Mouse (Mus musculus): ENCODE results near the gene Zfhx3. TPM values are rescaled to one million over a fixed set of nuclear protein-coding genes. Genes with fewer than 3 reads are reported as not detected.

The Zfhx3 gene
- total and polyA plus RNA-seq, 3 experiments, result 0.11 to 0.30 TPM; not detected in 1

DNA sequence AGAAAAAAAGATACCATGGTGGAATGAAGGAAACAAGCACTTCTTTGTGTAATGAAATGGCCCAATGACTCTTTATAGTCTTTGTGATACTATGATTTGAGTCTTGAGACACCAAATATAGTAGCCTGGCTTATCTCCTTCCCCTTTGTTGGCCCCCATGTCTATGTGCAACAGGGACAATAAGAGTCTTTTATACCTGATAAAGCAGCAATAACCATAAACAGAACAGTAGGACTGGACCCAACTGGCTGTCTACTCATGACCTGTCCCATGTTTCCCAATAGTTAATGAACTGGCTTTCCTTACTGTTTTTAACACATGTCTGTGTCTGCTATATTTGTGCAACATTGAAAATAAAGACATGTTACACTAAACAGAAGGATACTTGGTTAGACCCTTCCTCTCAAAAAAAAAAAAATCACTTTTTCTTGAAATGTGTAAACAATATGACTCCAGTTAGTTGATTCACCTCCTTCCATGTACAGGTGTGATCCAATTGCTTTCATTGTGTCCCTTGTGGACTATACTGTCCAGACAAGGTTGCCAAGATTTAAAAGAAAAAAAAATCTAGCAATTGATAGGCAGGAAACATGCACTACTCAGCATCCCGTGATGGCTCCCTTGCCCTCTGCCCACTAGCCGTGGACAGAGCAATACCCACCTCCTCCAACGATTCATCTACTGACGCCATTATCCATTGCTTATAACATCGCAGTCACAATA, 631.0 kb downstream of the Zfhx3 start:
- H3K4me3 ChIP-seq (ENCODE audit: low read depth, low read length), result no peak overlapping the region
- TF ChIP-seq POLR2AphosphoS5 (IDR thresholded peaks at IDR 0.05; ENCODE audit: insufficient replicate concordance, low read depth, low read length) (no peak), GATA2 (IDR thresholded peaks at IDR 0.05; ENCODE audit: borderline replicate concordance, low read depth, low read length) (no peak), CTCF (IDR thresholded peaks at IDR 0.05; ENCODE audit: low read depth, low read length) (no peak), TAL1 (conservative IDR thresholded peaks at IDR 0.05; ENCODE audit: low read depth, low read length) (no peak), GATA1 (IDR thresholded peaks at IDR 0.05; ENCODE audit: borderline replicate concordance, low read length) (no peak)
- peaks cover 55% of the 10 kb centered on the region for H3K9me3 ChIP-seq (replicated peaks)
- DNase-seq (ENCODE audit: low spot score), result no peak
- no peaks in the 10 kb centered on the region for H3K27me3 ChIP-seq (ENCODE audit: insufficient read depth, low read length)
- no peaks in the 10 kb centered on the region for H3K4me1 ChIP-seq (ENCODE audit: insufficient read depth, low read depth, low read length)
- no peaks in the 10 kb centered on the region for H3K36me3 ChIP-seq (replicated peaks)
- no peak for ATAC-seq (ENCODE audit: extremely low read depth, insufficient number of reproducible peaks, low FRiP score, poor library complexity, severe bottlenecking)

DNA sequence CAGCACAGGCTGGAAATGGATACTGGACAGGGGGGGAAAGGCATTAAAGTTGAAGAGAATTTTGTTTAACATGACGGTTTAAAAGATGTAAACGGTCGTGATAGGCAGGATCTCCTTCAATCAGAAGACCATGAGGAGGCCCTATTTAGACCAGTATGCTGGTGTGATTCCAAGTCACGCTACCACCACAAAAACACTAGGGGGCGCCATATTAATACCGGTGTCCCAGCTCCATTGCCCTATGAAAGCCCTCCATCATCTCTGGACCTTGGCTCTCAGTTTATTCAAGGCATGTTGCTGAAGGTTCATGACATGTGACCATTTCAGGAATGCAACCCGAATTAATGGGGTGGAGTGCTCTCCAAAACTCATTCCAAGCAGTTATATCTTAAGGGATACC, 631.7 kb downstream of the Zfhx3 start:
- DNase-seq (ENCODE audit: low spot score) (no peak), ATAC-seq (ENCODE audit: extremely low read depth, insufficient number of reproducible peaks, low FRiP score, poor library complexity, severe bottlenecking) (no peak)
- H3K4me3 ChIP-seq (ENCODE audit: low read depth, low read length), result no peak overlapping the region

DNA sequence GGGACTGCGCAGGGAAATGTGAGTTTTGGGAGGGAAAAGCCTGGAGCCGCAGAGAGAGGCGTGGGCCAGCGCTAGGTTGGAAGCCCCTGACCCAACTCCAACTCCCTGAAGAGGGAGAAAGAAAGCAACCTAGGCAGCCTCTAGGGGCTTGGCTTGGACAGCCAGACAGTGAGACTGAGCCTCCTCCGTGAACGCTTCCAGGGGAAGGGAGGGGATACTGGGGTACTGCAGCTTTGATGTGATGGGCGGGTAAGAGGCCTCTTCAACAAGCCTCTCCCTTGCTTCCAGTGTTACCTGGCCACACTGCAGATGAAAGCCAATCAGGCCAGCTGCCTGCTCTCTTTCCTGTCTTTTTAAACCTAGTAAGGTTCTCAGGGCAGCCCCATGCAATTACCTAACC, 635.1 kb downstream of the Zfhx3 start:
- Histone ChIP-seq H3K36me3 (replicated peaks) (no peaks in the 10 kb centered on the region), H3K4me1 (ENCODE audit: insufficient read depth, low read depth, low read length) (no peaks in the 10 kb centered on the region), H3K27me3 (ENCODE audit: insufficient read depth, low read length) (no peaks in the 10 kb centered on the region), H3K9me3 (replicated peaks) (peaks cover 65% of the 10 kb centered on the region), H3K4me3 (ENCODE audit: low read depth, low read length) (no peak overlapping the region)
- ATAC-seq (ENCODE audit: extremely low read depth, insufficient number of reproducible peaks, low FRiP score, poor library complexity, severe bottlenecking) (no peak), DNase-seq (ENCODE audit: low spot score) (no peak)
- TF ChIP-seq CTCF (IDR thresholded peaks at IDR 0.05; ENCODE audit: low read depth, low read length) (no peak), GATA2 (IDR thresholded peaks at IDR 0.05; ENCODE audit: borderline replicate concordance, low read depth, low read length) (no peak), TAL1 (conservative IDR thresholded peaks at IDR 0.05; ENCODE audit: low read depth, low read length) (no peak), POLR2AphosphoS5 (IDR thresholded peaks at IDR 0.05; ENCODE audit: insufficient replicate concordance, low read depth, low read length) (no peak), GATA1 (IDR thresholded peaks at IDR 0.05; ENCODE audit: borderline replicate concordance, low read length) (no peak)

More for the DNA sequence above, 631.7 kb downstream of the Zfhx3 start:
- TF ChIP-seq GATA2 (IDR thresholded peaks at IDR 0.05; ENCODE audit: borderline replicate concordance, low read depth, low read length), result no peak
- no peak for TF ChIP-seq TAL1 (conservative IDR thresholded peaks at IDR 0.05; ENCODE audit: low read depth, low read length)
- no peak for TF ChIP-seq CTCF (IDR thresholded peaks at IDR 0.05; ENCODE audit: low read depth, low read length)
- TF ChIP-seq POLR2AphosphoS5 (IDR thresholded peaks at IDR 0.05; ENCODE audit: insufficient replicate concordance, low read depth, low read length), result no peak
- no peak for TF ChIP-seq GATA1 (IDR thresholded peaks at IDR 0.05; ENCODE audit: borderline replicate concordance, low read length)
- Histone ChIP-seq H3K9me3 (replicated peaks) (peaks cover 56% of the 10 kb centered on the region), H3K27me3 (ENCODE audit: insufficient read depth, low read length) (no peaks in the 10 kb centered on the region), H3K36me3 (replicated peaks) (no peaks in the 10 kb centered on the region), H3K4me1 (ENCODE audit: insufficient read depth, low read depth, low read length) (no peaks in the 10 kb centered on the region)

DNA sequence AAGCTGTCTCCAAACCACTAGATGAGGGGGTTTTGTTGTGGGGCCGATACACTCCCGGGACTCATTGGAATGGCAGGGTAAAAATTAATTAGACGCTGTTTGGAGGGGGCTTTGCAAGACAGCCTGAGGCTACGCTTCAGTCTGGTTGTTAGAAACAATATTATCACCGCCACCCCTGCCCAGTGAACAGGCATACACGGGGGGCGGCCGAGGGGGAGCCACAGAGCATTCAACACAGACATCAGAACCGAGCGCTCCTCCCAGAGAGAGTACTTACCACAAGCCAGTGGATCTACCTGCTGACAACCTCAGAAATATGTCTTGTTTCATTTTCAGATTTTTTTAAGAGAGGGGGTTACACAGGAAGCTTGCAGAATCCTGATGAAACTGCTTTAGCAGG, 635.9 kb downstream of the Zfhx3 start:
- Histone ChIP-seq H3K4me3 (ENCODE audit: low read depth, low read length) (no peak overlapping the region), H3K27me3 (ENCODE audit: insufficient read depth, low read length) (no peaks in the 10 kb centered on the region), H3K9me3 (replicated peaks) (peaks cover 65% of the 10 kb centered on the region), H3K4me1 (ENCODE audit: insufficient read depth, low read depth, low read length) (no peaks in the 10 kb centered on the region), H3K36me3 (replicated peaks) (no peaks in the 10 kb centered on the region)
- TF ChIP-seq GATA1 (IDR thresholded peaks at IDR 0.05; ENCODE audit: borderline replicate concordance, low read length), result no peak
- no peak for TF ChIP-seq CTCF (IDR thresholded peaks at IDR 0.05; ENCODE audit: low read depth, low read length)
- TF ChIP-seq GATA2 (IDR thresholded peaks at IDR 0.05; ENCODE audit: borderline replicate concordance, low read depth, low read length), result no peak
- TF ChIP-seq TAL1 (conservative IDR thresholded peaks at IDR 0.05; ENCODE audit: low read depth, low read length), result no peak
- TF ChIP-seq POLR2AphosphoS5 (IDR thresholded peaks at IDR 0.05; ENCODE audit: insufficient replicate concordance, low read depth, low read length), result no peak
- ATAC-seq (ENCODE audit: extremely low read depth, insufficient number of reproducible peaks, low FRiP score, poor library complexity, severe bottlenecking) (no peak), DNase-seq (ENCODE audit: low spot score) (no peak)

DNA sequence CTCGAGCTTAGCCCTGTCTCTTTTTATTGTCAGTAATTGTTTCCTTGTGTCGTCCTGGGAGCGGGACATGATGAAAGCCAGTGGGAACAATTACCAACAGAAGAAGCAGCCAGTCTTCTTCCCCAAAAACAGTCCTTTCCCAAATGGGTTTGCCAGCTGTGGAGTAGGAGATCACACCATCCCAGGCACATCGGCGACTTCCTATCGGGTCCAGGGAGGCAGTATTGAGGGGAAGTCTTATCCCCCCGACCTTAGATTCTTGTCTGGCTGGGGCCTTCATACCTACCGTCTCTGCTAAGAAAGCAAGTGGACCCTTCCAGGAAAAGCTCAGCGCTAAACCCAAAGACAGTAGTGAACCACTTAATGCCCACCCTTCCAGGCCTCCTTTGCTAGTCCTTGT, 637.4 kb downstream of the Zfhx3 start:
- no peaks in the 10 kb centered on the region for H3K27me3 ChIP-seq (ENCODE audit: insufficient read depth, low read length)
- TF ChIP-seq GATA1 (IDR thresholded peaks at IDR 0.05; ENCODE audit: borderline replicate concordance, low read length) (no peak), CTCF (IDR thresholded peaks at IDR 0.05; ENCODE audit: low read depth, low read length) (no peak), POLR2AphosphoS5 (IDR thresholded peaks at IDR 0.05; ENCODE audit: insufficient replicate concordance, low read depth, low read length) (no peak), TAL1 (conservative IDR thresholded peaks at IDR 0.05; ENCODE audit: low read depth, low read length) (no peak), GATA2 (IDR thresholded peaks at IDR 0.05; ENCODE audit: borderline replicate concordance, low read depth, low read length) (no peak)
- H3K4me1 ChIP-seq (ENCODE audit: insufficient read depth, low read depth, low read length), result no peaks in the 10 kb centered on the region
- no peaks in the 10 kb centered on the region for H3K36me3 ChIP-seq (replicated peaks)
- ATAC-seq (ENCODE audit: extremely low read depth, insufficient number of reproducible peaks, low FRiP score, poor library complexity, severe bottlenecking), result no peak
- DNase-seq (ENCODE audit: low spot score), result no peak
- H3K4me3 ChIP-seq (ENCODE audit: low read depth, low read length), result no peak overlapping the region
- H3K9me3 ChIP-seq (replicated peaks), result peaks cover 64% of the 10 kb centered on the region

DNA sequence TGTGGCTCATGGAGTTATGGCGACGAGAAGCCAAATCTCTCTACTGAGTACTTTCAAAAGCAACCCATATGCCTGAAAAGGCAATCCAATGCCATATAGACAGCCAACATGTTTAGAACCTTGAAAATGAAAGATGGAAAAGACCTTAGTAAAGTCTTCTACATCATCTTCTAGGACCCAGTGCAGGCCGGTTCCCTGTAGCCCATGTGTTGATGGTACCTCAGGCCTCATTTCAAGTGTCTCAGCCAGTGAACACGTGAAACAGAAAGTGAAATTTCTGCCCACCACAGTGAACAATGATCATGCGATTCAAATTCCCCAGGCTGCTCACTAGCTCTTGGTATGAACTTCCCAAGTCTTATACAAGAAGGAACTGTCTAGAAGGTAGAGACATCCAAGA, 637.9 kb downstream of the Zfhx3 start:
- TF ChIP-seq POLR2AphosphoS5 (IDR thresholded peaks at IDR 0.05; ENCODE audit: insufficient replicate concordance, low read depth, low read length), result no peak
- no peaks in the 10 kb centered on the region for H3K27me3 ChIP-seq (ENCODE audit: insufficient read depth, low read length)
- ATAC-seq (ENCODE audit: extremely low read depth, insufficient number of reproducible peaks, low FRiP score, poor library complexity, severe bottlenecking) (no peak), DNase-seq (ENCODE audit: low spot score) (no peak)
- H3K36me3 ChIP-seq (replicated peaks), result no peaks in the 10 kb centered on the region
- peaks cover 64% of the 10 kb centered on the region for H3K9me3 ChIP-seq (replicated peaks)
- no peaks in the 10 kb centered on the region for H3K4me1 ChIP-seq (ENCODE audit: insufficient read depth, low read depth, low read length)
- no peak overlapping the region for H3K4me3 ChIP-seq (ENCODE audit: low read depth, low read length)
